Mouse (Mus musculus): ENCODE data around the gene Map3k5. TPM values are rescaled to one million over a fixed set of nuclear protein-coding genes. Genes with fewer than 3 reads are reported as not detected.
A peak's percentile ranks its signal among the peaks of the same experiment; 100 is the strongest.

Gene Map3k5
- polyA plus RNA-seq, 1 experiment from 2014 or later: 0.65 TPM

GRCm38 (mm10) chr10:20166797-20167196, 232.5 kb downstream of the Map3k5 start:
- Histone ChIP-seq H3K9ac (no peak overlapping the region), H3K27me3 (peaks cover 24% of the 10 kb centered on the region; the same call in 1 of the 2 replicates), H3K4me2 (no peak overlapping the region), H3K4me1 (replicated peaks) (peaks cover 24% of the 10 kb centered on the region), H3K4me3 (no peak overlapping the region), H3K9me3 (no peaks in the 10 kb centered on the region), H3K36me3 (no peaks in the 10 kb centered on the region), H3K27ac (no peak overlapping the region)
- no peak for ATAC-seq (ENCODE audit: low FRiP score)
- 76% methylated on average over 11 of the region's 11 CpGs for WGBS

GRCm38 (mm10) chr10:20167467-20167866, 233.2 kb downstream of the Map3k5 start:
- H3K27me3 ChIP-seq: peaks cover 28% of the 10 kb centered on the region; the same call in 1 of the 2 replicates
- no peak overlapping the region for H3K4me2 ChIP-seq
- no peak for ATAC-seq (ENCODE audit: low FRiP score)
- no peak overlapping the region for H3K4me3 ChIP-seq
- 89% methylated on average over 4 of the region's 4 CpGs for WGBS
- H3K27ac ChIP-seq: no peak overlapping the region
- H3K36me3 ChIP-seq: no peaks in the 10 kb centered on the region
- H3K9ac ChIP-seq: no peak overlapping the region
- no peaks in the 10 kb centered on the region for H3K9me3 ChIP-seq
- H3K4me1 ChIP-seq (replicated peaks): peaks cover 29% of the 10 kb centered on the region

GRCm38 (mm10) chr10:20169182-20169674, 235.0 kb downstream of the Map3k5 start:
- ATAC-seq (ENCODE audit: low FRiP score): no peak
- 80% methylated on average over 3 of the region's 3 CpGs for WGBS

GRCm38 (mm10) chr10:20169927-20170604, 235.8 kb downstream of the Map3k5 start:
- H3K4me3 ChIP-seq: peak overlapping the region; percentile 37
- H3K4me1 ChIP-seq (replicated peaks): peaks cover 31% of the 10 kb centered on the region
- WGBS: 21% methylated on average over 19 of the region's 19 CpGs
- H3K4me2 ChIP-seq: peak overlapping the region; percentile 63
- peak overlapping the region; percentile 61 for H3K27ac ChIP-seq
- H3K36me3 ChIP-seq: no peaks in the 10 kb centered on the region
- H3K27me3 ChIP-seq: peaks cover 28% of the 10 kb centered on the region; the same call in 1 of the 2 replicates
- H3K9ac ChIP-seq: peak overlapping the region; percentile 43
- no peaks in the 10 kb centered on the region for H3K9me3 ChIP-seq
- ATAC-seq (ENCODE audit: low FRiP score): 0 out of 2 replicates have a peak, but pooled peaks have one; percentile 26

More at GRCm38 (mm10) chr10:20169182-20169674, 235.0 kb downstream of the Map3k5 start:
- no peak overlapping the region for H3K27ac ChIP-seq
- no peak overlapping the region for H3K9ac ChIP-seq
- no peak overlapping the region for H3K4me2 ChIP-seq
- no peak overlapping the region for H3K4me3 ChIP-seq
- no peaks in the 10 kb centered on the region for H3K36me3 ChIP-seq
- H3K9me3 ChIP-seq: no peaks in the 10 kb centered on the region
- peaks cover 28% of the 10 kb centered on the region; the same call in 1 of the 2 replicates for H3K27me3 ChIP-seq
- peaks cover 31% of the 10 kb centered on the region for H3K4me1 ChIP-seq (replicated peaks)

- Histone ChIP-seq H3K36me3 (no peaks in the 10 kb centered on the region), H3K27me3 (peaks cover 28% of the 10 kb centered on the region; the same call in 1 of the 2 replicates), H3K4me1 (replicated peaks) (peaks cover 31% of the 10 kb centered on the region), H3K9me3 (no peaks in the 10 kb centered on the region), H3K4me3 (peak overlapping the region; percentile 37), H3K9ac (peak overlapping the region; percentile 60; the same call in 1 of the 2 replicates), H3K27ac (peak overlapping the region; percentile 61), H3K4me2 (peak overlapping the region; percentile 63)
- WGBS: 19% methylated on average over 11 of the region's 11 CpGs
- ATAC-seq (ENCODE audit: low FRiP score): peak; percentile 97
Measured at GRCm38 (mm10) chr10:20170605-20171088, 236.4 kb downstream of the Map3k5 start.

GRCm38 (mm10) chr10:20171209-20171608, 236.9 kb downstream of the Map3k5 start:
- Histone ChIP-seq H3K4me1 (replicated peaks) (peaks cover 31% of the 10 kb centered on the region), H3K4me3 (peak overlapping the region; percentile 37), H3K9ac (peak overlapping the region; percentile 60; the same call in 1 of the 2 replicates), H3K27me3 (peaks cover 28% of the 10 kb centered on the region; the same call in 1 of the 2 replicates), H3K36me3 (no peaks in the 10 kb centered on the region), H3K27ac (peak overlapping the region; percentile 61), H3K4me2 (peak overlapping the region; percentile 63), H3K9me3 (no peaks in the 10 kb centered on the region)
- ATAC-seq (ENCODE audit: low FRiP score): peak; percentile 27
- whole genome bisulfite sequencing: 41% methylated on average over 12 of the region's 12 CpGs

- no peaks in the 10 kb centered on the region for H3K36me3 ChIP-seq
- H3K4me2 ChIP-seq: peak overlapping the region; percentile 63; the same call in 1 of the 2 replicates
- peaks cover 31% of the 10 kb centered on the region for H3K4me1 ChIP-seq (replicated peaks)
- no peak for ATAC-seq (ENCODE audit: low FRiP score)
- WGBS: 58% methylated on average over 4 of the region's 4 CpGs
- peak overlapping the region; percentile 25; the same call in 1 of the 2 replicates for H3K9ac ChIP-seq
- no peak overlapping the region for H3K4me3 ChIP-seq
- H3K27ac ChIP-seq: peak overlapping the region; percentile 61; the same call in 1 of the 2 replicates
- H3K9me3 ChIP-seq: no peaks in the 10 kb centered on the region
- peaks cover 27% of the 10 kb centered on the region; the same call in 1 of the 2 replicates for H3K27me3 ChIP-seq
Measured at GRCm38 (mm10) chr10:20171756-20172155, 237.5 kb downstream of the Map3k5 start.

- Histone ChIP-seq H3K9me3 (no peaks in the 10 kb centered on the region), H3K9ac (no peak overlapping the region), H3K4me3 (no peak overlapping the region), H3K4me2 (no peak overlapping the region), H3K27ac (no peak overlapping the region; the same call in 1 of the 2 replicates), H3K36me3 (no peaks in the 10 kb centered on the region), H3K27me3 (peaks cover 14% of the 10 kb centered on the region; the same call in 1 of the 2 replicates), H3K4me1 (replicated peaks) (peaks cover 31% of the 10 kb centered on the region)
- no peak for ATAC-seq (ENCODE audit: low FRiP score)
- WGBS: 76% methylated on average over 4 of the region's 4 CpGs
Measured at GRCm38 (mm10) chr10:20173733-20174132, 239.5 kb downstream of the Map3k5 start.

GRCm38 (mm10) chr10:20176054-20176453, 241.8 kb downstream of the Map3k5 start:
- Histone ChIP-seq H3K4me2 (no peak overlapping the region), H3K27me3 (peaks cover 6% of the 10 kb centered on the region; the same call in 1 of the 2 replicates), H3K4me3 (no peak overlapping the region), H3K36me3 (no peaks in the 10 kb centered on the region), H3K27ac (no peak overlapping the region), H3K4me1 (replicated peaks) (peaks cover 16% of the 10 kb centered on the region), H3K9me3 (no peaks in the 10 kb centered on the region), H3K9ac (no peak overlapping the region)
- ATAC-seq (ENCODE audit: low FRiP score): no peak
- WGBS: 61% methylated on average over 7 of the region's 7 CpGs

- Histone ChIP-seq H3K4me1 (replicated peaks) (peaks cover 18% of the 10 kb centered on the region), H3K4me3 (no peak overlapping the region), H3K9me3 (no peaks in the 10 kb centered on the region), H3K4me2 (no peak overlapping the region), H3K36me3 (no peaks in the 10 kb centered on the region), H3K9ac (no peak overlapping the region), H3K27me3 (no peaks in the 10 kb centered on the region; the same call in 1 of the 2 replicates), H3K27ac (no peak overlapping the region)
- no peak for ATAC-seq (ENCODE audit: low FRiP score)
- 47% methylated on average over 12 of the region's 12 CpGs for WGBS
Measured at GRCm38 (mm10) chr10:20178807-20179605, 244.7 kb downstream of the Map3k5 start.

GRCm38 (mm10) chr10:20181198-20181597, 246.9 kb downstream of the Map3k5 start:
- no peak for ATAC-seq (ENCODE audit: low FRiP score)
- Histone ChIP-seq H3K4me3 (no peak overlapping the region), H3K4me2 (no peak overlapping the region), H3K9me3 (no peaks in the 10 kb centered on the region), H3K27me3 (no peaks in the 10 kb centered on the region; the same call in 1 of the 2 replicates), H3K36me3 (no peaks in the 10 kb centered on the region), H3K4me1 (replicated peaks) (peaks cover 16% of the 10 kb centered on the region), H3K27ac (0 out of 2 replicates have a peak overlapping the region, but pooled peaks have one; percentile 4), H3K9ac (no peak overlapping the region)
- WGBS: 52% methylated on average over 10 of the region's 10 CpGs

Data from hindbrain, embryonic 13.5 days (tissue).